Mouse (Mus musculus) intestine, postnatal 0 days (tissue): ENCODE measurements around the gene Fbxl14. TPM values are rescaled to one million over a fixed set of nuclear protein-coding genes. Genes with fewer than 3 reads are reported as not detected.

Experiments used
- ATAC-seq: fragments of 200-750 bp; cut with Nextera tagmentation; 2 replicates; pipeline ENCODE4 v1.8.0; 2017; ENCODE audit warnings: mild to moderate bottlenecking, moderate TSS enrichment, moderate library complexity
- H3K27ac ChIP-seq: fragments of 300-500 bp; sonication (generic); 2 replicates; pipeline ENCODE4 v1.5.1; 2014; ENCODE audit warnings: mild to moderate bottlenecking, low read depth, low read length, moderate library complexity
- H3K27me3 ChIP-seq: fragments of 300-500 bp; sonication (generic); replicated peaks from 2 replicates; pipeline ENCODE4 v1.6.1; 2014; ENCODE audit warnings: low read length, mixed read lengths; ENCODE audit not compliant: control insufficient read depth, insufficient read depth
- H3K36me3 ChIP-seq: fragments of 300-500 bp; sonication (generic); 2 replicates; pipeline ENCODE4 v1.6.1; 2014; ENCODE audit warnings: mild to moderate bottlenecking, moderate library complexity; ENCODE audit not compliant: control insufficient read depth, insufficient read depth
- H3K4me1 ChIP-seq: fragments of 300-500 bp; sonication (generic); replicated peaks from 2 replicates; pipeline ENCODE4 v1.6.1; 2014; ENCODE audit warnings: antibody characterized with exemption, low read length, mixed read lengths; ENCODE audit not compliant: control insufficient read depth, insufficient read depth
- H3K4me2 ChIP-seq: fragments of 300-500 bp; sonication (generic); replicated peaks from 2 replicates; pipeline ENCODE4 v1.6.1; 2014; ENCODE audit warnings: low read depth, mild to moderate bottlenecking, moderate library complexity
- H3K4me3 ChIP-seq: fragments of 300-500 bp; sonication (generic); 2 replicates; pipeline ENCODE4 v1.5.1; 2014; ENCODE audit warnings: low read depth, low read length
- H3K9ac ChIP-seq: fragments of 300-500 bp; sonication (generic); 2 replicates; pipeline ENCODE4 v1.6.1; 2014; ENCODE audit warnings: mild to moderate bottlenecking, low read depth, low read length
- H3K9me3 ChIP-seq: fragments of 300-500 bp; sonication (generic); 2 replicates; pipeline ENCODE4 v1.6.1; 2016; ENCODE audit warnings: mixed run types; ENCODE audit not compliant: control insufficient read depth
- CTCF ChIP-seq: sonication (generic); IDR thresholded peaks from 2 replicates; pipeline ENCODE4 v1.5.1; 2016; ENCODE audit warnings: low read depth, mild to moderate bottlenecking, control low read depth, antibody characterized with exemption, moderate library complexity
- WGBS: fragments of 180-500 bp; shearing (Covaris S2); extraction: QIAGEN DNeasy Blood & Tissue Kit; methylation state at CpG from one replicate; pipeline ENCODE4 v1.1.7; 2014; 5-methylcytosine and 5-hydroxymethylcytosine counted together
- polyA plus RNA-seq: library from polyadenylated mRNA; unstranded; fragments of >200 nt; fragmentation: Nextera tagmentation; extraction: Ambion mirVana; gene quantifications from 2 replicates; pipeline ENCODE4 v1.2.1, GENCODE M21; 2015

Gene Fbxl14
- polyA plus RNA-seq, 1 experiment from 2014 or later = 4.0 TPM

DNA sequence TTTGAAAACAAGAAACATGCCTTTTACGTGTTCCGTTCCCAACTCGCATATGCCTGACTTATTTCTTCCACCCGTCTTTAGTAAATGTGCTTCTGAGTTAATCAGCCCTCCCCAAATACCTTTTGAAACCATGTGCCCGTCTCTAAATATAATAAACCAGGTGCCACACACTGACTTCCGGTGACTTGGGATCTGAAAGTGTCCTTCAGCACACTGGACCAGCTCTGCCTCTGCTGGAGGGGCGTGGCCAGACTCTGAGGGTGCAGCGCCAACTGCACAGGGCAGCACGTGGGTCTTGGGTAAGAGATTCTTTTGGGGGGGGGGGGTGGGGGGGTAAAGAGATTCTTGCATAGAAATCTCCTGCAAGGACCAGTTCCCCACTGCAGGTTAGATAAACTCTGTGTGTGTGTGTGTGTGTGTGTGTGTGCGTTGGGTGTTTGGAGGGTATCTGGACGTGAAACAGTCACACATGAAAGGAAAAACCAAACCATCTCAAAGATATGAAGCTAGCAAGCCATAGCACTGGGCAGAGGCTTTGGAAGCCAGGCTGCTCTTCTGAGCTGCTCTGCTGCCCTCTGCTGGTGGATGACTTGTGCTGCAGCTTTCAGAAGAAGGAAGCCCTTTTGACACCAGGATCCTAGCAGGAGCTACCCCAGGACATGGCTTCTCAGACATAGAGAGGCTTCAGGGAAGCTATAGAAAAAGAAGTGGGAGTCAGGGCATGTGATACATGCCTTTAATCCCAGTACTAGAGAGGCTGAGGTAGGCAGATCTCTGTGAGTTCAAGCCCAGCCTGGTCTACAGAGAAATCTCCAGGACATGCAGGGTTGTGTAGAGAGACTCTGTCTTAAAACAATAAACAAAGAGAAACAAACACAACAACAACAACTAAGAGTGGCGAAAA lies 35.5 kb upstream of the Fbxl14 start:
- Histone ChIP-seq H3K4me2 (peak overlapping the region; percentile 48), H3K9ac (no peak overlapping the region), H3K36me3 (no peaks in the 10 kb centered on the region), H3K9me3 (no peaks in the 10 kb centered on the region), H3K27ac (no peak overlapping the region), H3K4me1 (no peaks in the 10 kb centered on the region), H3K4me3 (no peak overlapping the region), H3K27me3 (no peaks in the 10 kb centered on the region)
- peak; percentile 97 for TF ChIP-seq CTCF
- ATAC-seq = peak; percentile 72
- WGBS = 29% methylated on average over 12 of the region's 12 CpGs

DNA sequence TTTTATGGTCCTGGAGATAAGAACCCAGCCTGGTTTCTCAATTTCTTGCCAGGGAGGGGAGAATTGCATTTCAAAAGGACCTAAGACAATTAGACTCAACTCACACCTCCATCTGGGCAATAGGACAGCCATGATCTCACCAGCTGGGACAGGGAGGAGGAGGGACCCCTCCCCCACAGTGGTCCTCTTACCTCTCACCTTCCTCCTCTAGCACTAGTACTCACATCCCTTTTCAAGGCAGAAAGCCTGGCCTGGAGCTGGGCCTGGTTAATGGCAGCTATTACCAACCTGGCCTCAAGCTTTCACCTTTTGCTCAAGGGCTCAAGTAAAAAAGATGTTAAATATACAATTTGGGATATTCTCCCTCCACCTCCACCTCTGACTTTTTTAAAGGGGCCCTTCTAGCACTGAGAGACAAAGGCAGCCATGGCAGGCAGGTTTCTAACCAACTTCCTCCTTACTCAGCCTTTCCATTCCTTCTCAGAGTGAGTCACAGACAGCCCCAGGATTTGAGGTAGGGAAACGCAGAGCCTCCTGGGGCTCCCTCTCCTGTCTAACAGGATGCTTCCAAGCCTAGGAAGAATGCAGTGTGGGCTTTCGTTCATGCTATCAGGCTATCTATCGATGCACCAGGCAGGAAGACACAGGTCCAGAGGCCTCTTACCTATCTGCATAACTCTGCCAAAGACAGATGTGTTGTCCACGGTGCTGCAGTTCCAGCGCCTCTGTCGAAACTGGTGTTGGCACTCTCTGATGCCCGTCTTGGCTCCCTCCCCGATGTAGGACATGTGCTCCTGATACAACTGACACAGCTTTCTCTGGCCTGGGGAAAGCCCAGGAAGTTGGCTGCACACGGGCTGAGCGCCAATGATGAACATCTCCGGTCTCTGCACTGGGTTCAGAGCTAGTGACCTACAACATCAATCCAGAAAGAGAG lies 33.5 kb upstream of the Fbxl14 start:
- Histone ChIP-seq H3K4me2 (no peak overlapping the region), H3K36me3 (no peaks in the 10 kb centered on the region), H3K27me3 (no peaks in the 10 kb centered on the region; the same call in 1 of the 2 replicates), H3K4me1 (no peaks in the 10 kb centered on the region), H3K4me3 (no peak overlapping the region), H3K27ac (no peak overlapping the region), H3K9ac (no peak overlapping the region), H3K9me3 (no peaks in the 10 kb centered on the region)
- no peak for ATAC-seq
- TF ChIP-seq CTCF = no peak
- WGBS = 70% methylated on average over 11 of the region's 11 CpGs

DNA sequence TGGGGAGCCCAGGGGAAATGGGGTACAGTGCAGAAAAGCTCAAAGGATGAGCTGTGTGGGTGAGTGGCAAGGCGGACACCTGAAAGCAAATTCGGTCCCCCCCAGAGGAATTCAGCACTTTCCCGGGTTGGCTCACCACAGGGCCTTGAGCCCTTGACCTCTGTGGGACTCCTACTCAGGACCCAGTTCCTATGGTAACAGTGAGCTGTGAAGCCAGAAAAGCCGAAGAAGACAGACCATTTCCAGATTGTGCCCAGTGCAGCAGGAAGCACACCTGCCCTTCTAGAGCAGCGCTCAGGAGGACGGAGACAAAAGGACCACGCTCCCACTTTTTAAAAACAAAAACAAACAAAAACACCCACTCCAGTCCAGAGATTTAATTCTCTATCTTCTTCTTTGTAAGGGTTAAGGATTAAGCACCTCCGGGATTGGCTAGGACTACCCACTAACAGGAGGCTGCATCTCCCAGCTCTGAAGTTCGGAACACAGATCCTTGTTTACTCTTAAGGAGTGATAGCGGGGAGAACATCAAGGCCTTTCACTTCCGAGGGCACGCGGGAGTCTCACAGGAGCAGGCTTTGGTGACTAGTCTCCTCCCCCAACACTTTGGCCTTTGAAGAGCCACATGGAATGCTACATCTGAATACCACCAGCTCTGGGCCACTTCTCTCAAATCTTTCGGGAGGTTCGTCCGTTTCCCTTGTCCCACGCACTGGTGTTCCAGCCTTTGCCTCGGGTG lies 31.0 kb upstream of the Fbxl14 start:
- Histone ChIP-seq H3K9me3 (no peaks in the 10 kb centered on the region), H3K4me3 (peak overlapping the region; percentile 40), H3K9ac (no peak overlapping the region), H3K27me3 (no peaks in the 10 kb centered on the region; the same call in 1 of the 2 replicates), H3K4me1 (no peaks in the 10 kb centered on the region), H3K4me2 (peak overlapping the region; percentile 73), H3K27ac (no peak overlapping the region), H3K36me3 (no peaks in the 10 kb centered on the region)
- ATAC-seq = no peak
- no peak for TF ChIP-seq CTCF
- 13% methylated on average over 18 of the region's 18 CpGs for WGBS

DNA sequence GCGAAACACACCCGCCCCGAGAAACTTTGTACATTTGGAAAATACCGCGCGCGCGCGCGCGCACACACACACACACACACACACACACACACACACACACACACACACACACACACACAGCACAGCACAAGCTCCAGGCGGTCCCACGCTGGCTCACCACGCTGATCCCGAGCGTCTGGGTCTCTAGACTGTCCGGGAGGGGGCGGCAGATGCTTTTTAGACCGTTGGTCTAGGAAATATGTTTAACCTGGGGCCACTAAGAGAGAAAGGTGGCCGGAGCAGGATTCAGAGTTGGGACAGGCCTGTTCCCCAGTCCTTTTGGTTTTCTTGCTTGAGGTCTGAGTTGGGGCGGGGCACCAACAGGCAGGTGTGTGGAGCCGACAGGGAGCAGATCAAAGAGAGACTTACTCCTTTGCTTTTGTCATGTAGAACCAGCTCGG lies 30.4 kb upstream of the Fbxl14 start:
- Histone ChIP-seq H3K9ac (no peak overlapping the region), H3K4me1 (no peaks in the 10 kb centered on the region), H3K4me3 (peak overlapping the region; percentile 40), H3K9me3 (no peaks in the 10 kb centered on the region), H3K36me3 (no peaks in the 10 kb centered on the region), H3K27ac (no peak overlapping the region), H3K27me3 (no peaks in the 10 kb centered on the region; the same call in 1 of the 2 replicates), H3K4me2 (peak overlapping the region; percentile 73)
- WGBS = 3% methylated on average over 23 of the region's 23 CpGs
- peak; percentile 75 for TF ChIP-seq CTCF
- peak; percentile 44; the same call in 1 of the 2 replicates for ATAC-seq

DNA sequence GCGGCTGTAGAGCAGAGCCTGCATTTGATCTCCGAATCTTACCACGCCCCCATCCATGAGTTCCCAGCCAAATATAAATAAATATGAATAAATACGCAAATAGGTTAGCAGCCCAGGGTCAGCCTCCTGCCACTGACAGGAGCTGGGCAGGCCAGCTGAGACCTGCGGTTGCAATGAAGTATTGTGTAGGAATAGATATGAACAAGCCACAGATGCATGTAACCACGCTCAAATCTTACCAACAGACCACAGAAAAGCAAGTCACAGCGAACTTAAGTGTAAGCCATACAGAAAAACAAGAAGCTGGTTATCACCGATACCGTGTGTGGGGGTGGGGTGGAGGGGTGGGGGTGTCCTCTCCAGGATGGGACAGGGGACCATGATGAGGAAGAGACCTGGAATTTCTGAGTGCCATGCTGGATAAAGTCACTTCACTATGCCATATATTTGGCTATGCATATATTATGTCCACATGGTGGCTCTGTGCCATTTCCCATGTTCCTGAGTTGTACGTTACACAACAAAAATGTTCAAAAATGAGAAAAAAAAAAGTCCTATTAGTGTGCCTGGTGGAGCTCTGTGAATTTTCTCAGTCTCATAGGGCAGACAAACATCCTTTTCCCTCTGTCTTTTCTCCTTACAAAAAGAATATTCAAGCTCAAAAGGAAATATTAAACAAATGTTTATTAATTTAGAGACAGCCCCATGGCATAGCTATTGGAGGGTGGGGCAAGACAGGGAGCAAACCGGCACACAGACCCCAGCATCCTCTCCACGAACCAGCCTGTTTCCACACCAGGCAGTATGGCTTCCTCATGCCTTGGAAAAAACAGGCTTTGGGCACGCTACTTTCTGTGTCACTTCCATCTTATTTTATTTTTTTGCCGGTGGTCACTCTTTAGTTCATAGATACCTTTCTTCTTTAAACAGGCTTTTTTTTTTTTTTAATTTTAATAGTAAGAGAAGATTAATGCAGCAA lies 28.2 kb upstream of the Fbxl14 start:
- 47% methylated on average over 14 of the region's 14 CpGs for WGBS
- no peak for TF ChIP-seq CTCF
- Histone ChIP-seq H3K9me3 (no peaks in the 10 kb centered on the region), H3K4me3 (no peak overlapping the region), H3K27me3 (no peaks in the 10 kb centered on the region; the same call in 1 of the 2 replicates), H3K9ac (no peak overlapping the region), H3K4me1 (no peaks in the 10 kb centered on the region), H3K27ac (no peak overlapping the region), H3K36me3 (no peaks in the 10 kb centered on the region), H3K4me2 (peak overlapping the region; percentile 64)
- ATAC-seq = no peak
